Mouse (Mus musculus) cerebral cortex, adult 2 months (tissue): ENCODE data around the gene Gm10778.

ENCODE experiments used
- WGBS: fragments of 180-500 bp; shearing (Covaris S2); methylation state at CpG from one replicate; pipeline ENCODE4 v1.1.7; 2018; 5-methylcytosine and 5-hydroxymethylcytosine counted together

The Gm10778 gene

GRCm38 (mm10) chr10:81648803-81649775, at the start of gene Gm10778:
Gm10778 (plus strand) TSS chr10:81649059.
- WGBS: 1% methylated on average over 34 of the region's 52 CpGs

- WGBS: 90% methylated on average over 5 of the region's 5 CpGs
Measured at GRCm38 (mm10) chr10:81599630-81600029, 49.2 kb upstream of the Gm10778 start.

- WGBS: 64% methylated on average over 10 of the region's 10 CpGs
Measured at GRCm38 (mm10) chr10:81600096-81600495, 48.8 kb upstream of the Gm10778 start.

- 3% methylated on average over 28 of the region's 28 CpGs for WGBS
Measured at GRCm38 (mm10) chr10:81600738-81601203, 48.1 kb upstream of the Gm10778 start, which contains the start of gene Tle6. Tle6 (minus strand) TSS chr10:81601073.

GRCm38 (mm10) chr10:81601396-81601905, 47.4 kb upstream of the Gm10778 start:
- 52% methylated on average over 7 of the region's 7 CpGs for whole genome bisulfite sequencing

- WGBS: 23% methylated on average over 4 of the region's 4 CpGs
Measured at GRCm38 (mm10) chr10:81602741-81603151, 46.1 kb upstream of the Gm10778 start.

GRCm38 (mm10) chr10:81604019-81604967, 44.6 kb upstream of the Gm10778 start:
- WGBS: 82% methylated on average over 12 of the region's 12 CpGs

GRCm38 (mm10) chr10:81604968-81605665, 43.7 kb upstream of the Gm10778 start:
- WGBS: 17% methylated on average over 29 of the region's 29 CpGs

GRCm38 (mm10) chr10:81605666-81605973, 43.2 kb upstream of the Gm10778 start:
- under 1% methylated on average over 14 of the region's 14 CpGs for WGBS

- under 1% methylated on average over 39 of the region's 39 CpGs for WGBS
Measured at GRCm38 (mm10) chr10:81605974-81606751, 42.7 kb upstream of the Gm10778 start, which contains the start of gene BC025920. BC025920 (plus strand) TSS chr10:81606270.

- 90% methylated on average over 1 of the region's 1 CpGs for WGBS
Measured at GRCm38 (mm10) chr10:81608308-81608707, 40.6 kb upstream of the Gm10778 start.

GRCm38 (mm10) chr10:81612779-81613178, 36.1 kb upstream of the Gm10778 start:
- WGBS: 71% methylated on average over 3 of the region's 3 CpGs

GRCm38 (mm10) chr10:81615486-81615885, 33.4 kb upstream of the Gm10778 start:
- WGBS: 53% methylated on average over 6 of the region's 6 CpGs

GRCm38 (mm10) chr10:81619976-81620375, 28.9 kb upstream of the Gm10778 start:
- 72% methylated on average over 5 of the region's 5 CpGs for WGBS

GRCm38 (mm10) chr10:81620786-81621185, 28.1 kb upstream of the Gm10778 start:
- 61% methylated on average over 9 of the region's 9 CpGs for WGBS

- WGBS: 64% methylated on average over 8 of the region's 8 CpGs
Measured at GRCm38 (mm10) chr10:81623441-81623840, 25.4 kb upstream of the Gm10778 start.

- 85% methylated on average over 22 of the region's 22 CpGs for WGBS
Measured at GRCm38 (mm10) chr10:81626101-81626993, 22.5 kb upstream of the Gm10778 start.

- WGBS: 4% methylated on average over 40 of the region's 40 CpGs
Measured at GRCm38 (mm10) chr10:81626994-81627835, 21.6 kb upstream of the Gm10778 start, which contains the start of gene Sirt6. Sirt6 (minus strand) TSS chr10:81627797.
